Mouse (Mus musculus) left cerebral cortex, postnatal 14 days (tissue): ENCODE measurements around the gene Gfy. TPM values are rescaled to one million over a fixed set of nuclear protein-coding genes. Genes with fewer than 3 reads are reported as not detected.

Experiments used
- DNase-seq, 2 experiments: peaks; one replicate each; pipeline ENCODE4 v3.0.0; 2021 to 2022; ENCODE audit warnings: low spot score in 2 of 2, mixed read lengths in 1 of 2
- intact Hi-C: fragments of 180-260 bp; cut with DNase I; formaldehyde crosslinking; loops from one replicate; pipeline ENCODE4 v1.15.1; 2025
- microRNA-seq, 2 experiments: library from miRNA; unstranded; fragments of <30 nt; microRNA quantifications; one replicate each; pipeline ENCODE4 v1.2.0; 2022
- total RNA-seq, 2 experiments: library from RNA; stranded (reverse); gene quantifications; 2 replicates each; pipeline ENCODE4 v1.2.3; 2021

The Gfy gene
- total RNA-seq, 2 experiments from 2014 or later: 0.18 TPM; not detected in 1

- intact Hi-C loops: loop anchor here (2.0 kb wide), 1 partner anchor 59 kb away; no protein-coding TSS in a partner anchor
- no peak for DNase-seq
These were observed 42.0 kb downstream of the Gfy start for GRCm38 (mm10) chr7:45137171-45138006.

GRCm38 (mm10) chr7:45135993-45136567 is 43.3 kb downstream of the Gfy start, which contains the start of the genes Gm45713 and Flt3l:
Gm45713 (minus strand) TSS chr7:45136231.
Flt3l (minus strand) TSS chr7:45136432.
- intact Hi-C loops: loop anchor here (2.0 kb wide), 1 partner anchor 57 kb away; no protein-coding TSS in a partner anchor
- peak; percentile 87 to 89 for DNase-seq

- DNase-seq: no peak
- intact Hi-C loops: no loop called here
These were observed 44.0 kb downstream of the Gfy start for GRCm38 (mm10) chr7:45135370-45135769.

- intact Hi-C loops: no loop called here
- no peak for DNase-seq
These were observed 44.8 kb downstream of the Gfy start for GRCm38 (mm10) chr7:45134544-45135026.

GRCm38 (mm10) chr7:45133446-45134159 is 45.8 kb downstream of the Gfy start:
- DNase-seq: no peak
- intact Hi-C loops: no loop called here

- intact Hi-C loops: no loop called here
- DNase-seq: no peak
These were observed 47.5 kb downstream of the Gfy start for GRCm38 (mm10) chr7:45131850-45132249.

GRCm38 (mm10) chr7:45129776-45130512 is 49.4 kb downstream of the Gfy start:
- intact Hi-C loops: no loop called here
- DNase-seq: no peak

- no peak for DNase-seq
- intact Hi-C loops: no loop called here
These were observed 50.1 kb downstream of the Gfy start for GRCm38 (mm10) chr7:45129318-45129717.

GRCm38 (mm10) chr7:45128624-45129246 is 50.6 kb downstream of the Gfy start, which contains the start of gene Rpl13a:
Rpl13a (minus strand) TSS chr7:45128761.
- intact Hi-C loops: no loop called here
- peak; percentile 99 to 100 for DNase-seq

- DNase-seq: no peak
These were observed 51.6 kb downstream of the Gfy start for GRCm38 (mm10) chr7:45127700-45128224.

GRCm38 (mm10) chr7:45126844-45127699 is 52.3 kb downstream of the Gfy start:
- DNase-seq: no peak
- intact Hi-C loops: no loop called here

More at GRCm38 (mm10) chr7:45127700-45128224, 51.6 kb downstream of the Gfy start:
- intact Hi-C loops: no loop called here

Small RNA genes lying within 50 kb of the gene (microRNA-seq; reads per million reads assigned to microRNA genes)
- gene Mir5121 (16.1 to 16.2 reads per million in 2 experiments), gene Mir7055 (4.0 to 4.5 reads per million in 2 experiments)

Other genes starting within 250 kb of the Gfy start
- gene Tsks, start 236.4 kb downstream of the Gfy start, total RNA-seq: 1 to 10 TPM; 2.6 to 2.8 TPM
- 100 to 1,000 TPM in 1 of 2 experiments, 10 to 100 TPM in 1; 97.4 to 101 TPM for gene Cpt1c, start 204.7 kb downstream of the Gfy start, total RNA-seq
- 100 to 1,000 TPM; 166 to 183 TPM for gene Prmt1, start 193.0 kb downstream of the Gfy start, total RNA-seq
- gene Irf3, start 181.9 kb downstream of the Gfy start, total RNA-seq: 10 to 100 TPM; 26.7 to 30.4 TPM
- 1 to 10 TPM; 2.7 to 3.3 TPM for gene Bcl2l12, start 180.9 kb downstream of the Gfy start, total RNA-seq
- gene Scaf1, start 163.2 kb downstream of the Gfy start, total RNA-seq: 100 to 1,000 TPM; 153 to 162 TPM
- gene Rras, start 161.6 kb downstream of the Gfy start, total RNA-seq: 10 to 100 TPM; 11.4 to 13.0 TPM
- 10 to 100 TPM; 61.4 to 65.7 TPM for gene Prr12, start 126.7 kb downstream of the Gfy start, total RNA-seq
- 10 to 100 TPM; 52.4 to 54.1 TPM for gene Nosip, start 117.1 kb downstream of the Gfy start, total RNA-seq
- 1 to 10 TPM; 6.6 to 7.1 TPM for gene Prrg2, start 116.9 kb downstream of the Gfy start, total RNA-seq
- gene Rcn3, start 87.3 kb downstream of the Gfy start, total RNA-seq: 1 to 10 TPM; 7.5 to 7.8 TPM
- gene Fcgrt, start 75.7 kb downstream of the Gfy start, total RNA-seq: 10 to 100 TPM; 21.0 to 22.8 TPM
- 100 to 1,000 TPM; 402 to 406 TPM for gene Rps11, start 55.1 kb downstream of the Gfy start, total RNA-seq
- gene Rpl13a, start 50.8 kb downstream of the Gfy start, total RNA-seq: 100 to 1,000 TPM; 608 to 639 TPM
- gene Gm45713, start 43.3 kb downstream of the Gfy start, total RNA-seq: not detected
- 1 to 10 TPM; 2.4 to 3.2 TPM for gene Flt3l, start 43.1 kb downstream of the Gfy start, total RNA-seq
- gene Pih1d1, start 25.3 kb downstream of the Gfy start, total RNA-seq: 10 to 100 TPM; 46.9 to 48.4 TPM
- gene Aldh16a1, start 25.0 kb downstream of the Gfy start, total RNA-seq: 10 to 100 TPM; 10.7 to 13.5 TPM
- 1,000 to 10,000 TPM; 1,570 to 1,628 TPM for gene Slc17a7, start 15.6 kb downstream of the Gfy start, total RNA-seq
- gene Pth2, start 1.4 kb upstream of the Gfy start, total RNA-seq: not detected
- gene Ccdc155, start 25.3 kb upstream of the Gfy start, total RNA-seq: 1 to 10 TPM; 3.0 to 3.5 TPM
- 10 to 100 TPM; 13.7 to 17.3 TPM for gene Dkkl1, start 32.6 kb upstream of the Gfy start, total RNA-seq
- gene Tead2, start 36.2 kb upstream of the Gfy start, total RNA-seq: 1 to 10 TPM; 5.6 to 6.1 TPM
- gene Cd37, start 59.5 kb upstream of the Gfy start, total RNA-seq: 1 to 10 TPM; 3.4 to 4.0 TPM
- 1 to 10 TPM in 1 of 2 experiments, under 1 TPM in 1; 0.97 to 1.1 TPM for gene Slc6a16, start 61.5 kb upstream of the Gfy start, total RNA-seq
- gene Slc6a21, start 97.9 kb upstream of the Gfy start, total RNA-seq: under 1 TPM; 0.40 to 0.59 TPM
- 10 to 100 TPM; 19.5 to 21.3 TPM for gene Trpm4, start 154.2 kb upstream of the Gfy start, total RNA-seq
- 1 to 10 TPM in 1 of 2 experiments, under 1 TPM in 1; 0.99 to 1.2 TPM for gene Hrc, start 155.7 kb upstream of the Gfy start, total RNA-seq
- gene Ppfia3, start 187.4 kb upstream of the Gfy start, total RNA-seq: 100 to 1,000 TPM; 159 to 168 TPM
- gene Lin7b, start 191.0 kb upstream of the Gfy start, total RNA-seq: 100 to 1,000 TPM; 198 to 216 TPM
- gene Snrnp70, start 216.2 kb upstream of the Gfy start, total RNA-seq: 100 to 1,000 TPM; 373 to 398 TPM
- under 1 TPM in 1 of 2 experiments, not detected in 1; 0.15 TPM for gene Kcna7, start 226.1 kb upstream of the Gfy start, total RNA-seq
- gene Ntf5, start 234.1 kb upstream of the Gfy start, total RNA-seq: not detected
- not detected for gene Lhb, start 241.3 kb upstream of the Gfy start, total RNA-seq